Mouse (Mus musculus) hindbrain, postnatal 0 days (tissue): ENCODE measurements around the gene E130311K13Rik. TPM values are rescaled to one million over a fixed set of nuclear protein-coding genes. Genes with fewer than 3 reads are reported as not detected.

Experiments
- ATAC-seq: fragments of 200-750 bp; cut with Nextera tagmentation; 2 replicates; pipeline ENCODE4 v1.8.0; 2017; ENCODE audit warnings: mild to moderate bottlenecking, moderate TSS enrichment, moderate library complexity
- DNase-seq: peaks from one replicate; pipeline ENCODE4 v3.0.0-alpha.2; 2015; ENCODE audit warnings: low spot score
- H3K27ac ChIP-seq: fragments of 300-500 bp; sonication (generic); 2 replicates; pipeline ENCODE4 v1.5.1; 2014; ENCODE audit warnings: mild to moderate bottlenecking
- H3K27me3 ChIP-seq: fragments of 300-500 bp; sonication (generic); 2 replicates; pipeline ENCODE4 v1.6.1; 2014; ENCODE audit warnings: low read length, mixed read lengths; ENCODE audit not compliant: insufficient read depth
- H3K36me3 ChIP-seq: fragments of 300-500 bp; sonication (generic); 2 replicates; pipeline ENCODE4 v1.6.1; 2014; ENCODE audit warnings: low read length, mixed read lengths; ENCODE audit not compliant: insufficient read depth
- H3K4me1 ChIP-seq: fragments of 300-500 bp; sonication (generic); 2 replicates; pipeline ENCODE4 v1.6.1; 2014; ENCODE audit warnings: antibody characterized with exemption, low read length, mixed read lengths; ENCODE audit not compliant: insufficient read depth
- H3K4me2 ChIP-seq: fragments of 300-500 bp; sonication (generic); 2 replicates; pipeline ENCODE4 v1.6.1; 2014; ENCODE audit warnings: low read depth, mild to moderate bottlenecking, low read length, moderate library complexity, mixed read lengths
- H3K4me3 ChIP-seq: fragments of 300-500 bp; sonication (generic); 2 replicates; pipeline ENCODE4 v1.5.1; 2014; ENCODE audit warnings: low read length
- H3K9ac ChIP-seq: fragments of 300-500 bp; sonication (generic); replicated peaks from 2 replicates; pipeline ENCODE4 v1.6.1; 2014; ENCODE audit warnings: mild to moderate bottlenecking, low read length, moderate library complexity, mixed read lengths
- H3K9me3 ChIP-seq: fragments of 300-500 bp; sonication (generic); 2 replicates; pipeline ENCODE4 v1.6.1; 2016; ENCODE audit warnings: low read length, mixed read lengths
- CTCF ChIP-seq: IDR thresholded peaks from 2 replicates; pipeline ENCODE4 v1.5.1; 2016; ENCODE audit warnings: antibody characterized with exemption, control low read depth, low read depth
- WGBS: fragments of 180-500 bp; shearing (Covaris S2); extraction: QIAGEN DNeasy Blood & Tissue Kit; methylation state at CpG from one replicate; pipeline ENCODE4 v1.1.7; 2014; 5-methylcytosine and 5-hydroxymethylcytosine counted together
- polyA plus RNA-seq: library from polyadenylated mRNA; unstranded; fragments of >200 nt; fragmentation: Nextera tagmentation; extraction: Ambion mirVana; gene quantifications from 2 replicates; pipeline ENCODE4 v1.2.1, GENCODE M21; 2015
- total RNA-seq: library from RNA; depleted of rRNA; stranded (reverse); fragments of >200 nt; gene quantifications from 2 replicates; pipeline ENCODE4 v1.2.3, GENCODE M21; 2014

Gene E130311K13Rik
- total and polyA plus RNA-seq, 2 experiments from 2014 or later = 6.4 to 10.9 TPM

DNA sequence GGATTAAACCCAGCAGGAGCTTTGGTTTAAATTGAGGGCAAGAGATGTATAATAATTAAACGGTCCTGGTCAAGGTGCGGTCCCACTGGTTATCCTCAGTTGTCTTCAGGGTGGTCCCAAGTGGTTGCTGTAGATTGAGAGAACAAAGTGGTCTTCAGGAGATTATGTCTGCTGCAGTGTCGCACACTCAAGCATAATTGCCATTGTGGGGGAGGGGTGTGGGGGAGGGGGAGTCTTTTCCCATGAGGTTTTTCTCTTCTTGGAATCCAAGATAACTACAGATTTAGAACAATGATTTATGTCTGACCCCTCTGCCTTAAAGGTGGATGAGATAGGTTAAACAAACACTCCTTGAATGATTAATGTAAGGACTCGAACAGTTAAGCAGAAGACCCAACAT lies 19.0 kb downstream of the E130311K13Rik start:
- Histone ChIP-seq H3K4me1 (no peaks in the 10 kb centered on the region), H3K4me3 (no peak overlapping the region), H3K27me3 (no peaks in the 10 kb centered on the region), H3K9me3 (no peaks in the 10 kb centered on the region), H3K36me3 (no peaks in the 10 kb centered on the region), H3K4me2 (no peak overlapping the region), H3K9ac (no peak overlapping the region), H3K27ac (no peak overlapping the region)
- TF ChIP-seq CTCF = no peak
- no peak for DNase-seq
- WGBS = 87% methylated on average over 4 of the region's 4 CpGs
- ATAC-seq = no peak

DNA sequence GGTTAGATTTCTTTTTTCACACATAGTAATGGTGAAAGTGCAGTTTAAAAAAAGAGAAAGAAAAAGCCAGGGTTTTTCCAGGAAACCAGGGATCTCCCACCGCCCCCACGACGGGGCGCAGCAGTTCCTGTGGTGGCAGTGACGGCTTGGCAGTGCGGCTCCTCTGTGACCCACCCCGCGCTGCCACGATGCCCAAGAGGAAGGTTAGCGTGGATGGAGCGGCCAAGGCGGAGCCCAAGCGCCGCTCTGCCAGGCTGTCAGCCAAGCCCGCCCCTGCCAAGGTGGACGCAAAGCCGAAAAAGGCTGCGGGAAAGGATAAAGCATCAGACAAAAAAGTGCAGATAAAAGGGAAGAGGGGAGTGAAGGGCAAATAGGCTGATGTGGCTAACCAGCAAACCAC lies 24.0 kb downstream of the E130311K13Rik start:
- Histone ChIP-seq H3K4me1 (no peaks in the 10 kb centered on the region), H3K9me3 (no peaks in the 10 kb centered on the region), H3K27ac (no peak overlapping the region), H3K4me2 (peak overlapping the region; percentile 71), H3K36me3 (no peaks in the 10 kb centered on the region), H3K27me3 (no peaks in the 10 kb centered on the region), H3K4me3 (peak overlapping the region; percentile 42), H3K9ac (peak overlapping the region; percentile 45; the same call in 1 of the 2 replicates)
- under 1% methylated on average over 18 of the region's 18 CpGs for WGBS
- DNase-seq = peak; percentile 22
- TF ChIP-seq CTCF = no peak
- no peak for ATAC-seq

DNA sequence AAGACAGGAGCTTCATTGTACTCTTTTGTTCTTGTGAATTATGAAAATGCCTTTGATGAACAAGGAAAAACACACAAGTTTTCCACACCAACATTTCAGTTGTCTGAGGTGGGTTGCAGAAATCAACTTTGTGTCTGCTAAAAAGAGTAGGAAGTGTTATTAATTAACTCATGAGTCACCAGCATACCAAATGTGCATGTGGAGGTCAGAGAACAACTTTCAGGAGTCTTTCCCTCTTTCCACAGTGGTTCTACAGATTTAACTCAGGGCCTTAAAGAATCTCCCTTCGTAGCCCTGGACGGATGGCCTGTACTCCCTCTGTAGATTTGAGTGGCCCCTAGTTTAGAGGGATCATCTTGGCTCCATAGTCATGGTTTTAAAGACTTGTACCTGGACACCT lies 25.1 kb downstream of the E130311K13Rik start:
- 88% methylated on average over 2 of the region's 2 CpGs for WGBS
- ATAC-seq (no peak), DNase-seq (no peak)
- no peaks in the 10 kb centered on the region for H3K36me3 ChIP-seq
- no peak overlapping the region for H3K9ac ChIP-seq
- no peaks in the 10 kb centered on the region for H3K27me3 ChIP-seq
- H3K4me2 ChIP-seq = no peak overlapping the region
- H3K9me3 ChIP-seq = no peaks in the 10 kb centered on the region
- no peak overlapping the region for H3K27ac ChIP-seq
- TF ChIP-seq CTCF = no peak
- no peak overlapping the region for H3K4me3 ChIP-seq
- no peaks in the 10 kb centered on the region for H3K4me1 ChIP-seq

DNA sequence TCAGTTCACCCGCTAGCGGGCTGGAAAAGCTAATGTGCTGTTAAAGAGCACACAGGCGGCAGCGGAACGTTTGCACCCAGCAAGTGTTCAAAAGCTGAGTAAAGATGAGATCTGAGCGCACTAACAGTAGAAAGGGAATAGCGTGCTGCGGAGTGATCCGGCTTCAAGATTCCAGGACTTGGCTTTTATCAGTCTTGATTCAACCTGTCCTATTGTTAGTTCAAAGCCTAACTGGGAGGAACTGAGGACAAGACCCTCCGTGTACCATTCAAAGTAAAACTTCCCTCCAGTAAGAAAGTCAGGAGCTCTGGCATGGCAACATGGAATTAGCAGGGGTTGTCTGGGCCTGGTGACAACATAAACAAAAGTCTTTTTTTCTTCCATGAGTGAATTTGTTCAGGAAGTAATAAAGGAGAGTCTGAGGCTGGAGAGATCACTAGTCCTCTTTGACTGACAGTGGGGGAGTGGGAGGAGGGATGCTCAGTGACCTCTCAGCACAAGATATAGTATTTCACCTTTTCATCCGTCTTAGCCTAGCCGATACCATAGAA lies 29.2 kb downstream of the E130311K13Rik start:
- Histone ChIP-seq H3K36me3 (no peaks in the 10 kb centered on the region), H3K27ac (no peak overlapping the region), H3K9ac (no peak overlapping the region), H3K9me3 (no peaks in the 10 kb centered on the region), H3K27me3 (no peaks in the 10 kb centered on the region), H3K4me2 (peak overlapping the region; percentile 98), H3K4me1 (0 out of 2 replicates have a peak, but pooled peaks cover 6% of the 10 kb centered on the region), H3K4me3 (peak overlapping the region; percentile 85)
- peak; percentile 60 for DNase-seq
- WGBS = 2% methylated on average over 12 of the region's 12 CpGs
- TF ChIP-seq CTCF = no peak
- ATAC-seq = peak; percentile 15; the same call in 1 of the 2 replicates

DNA sequence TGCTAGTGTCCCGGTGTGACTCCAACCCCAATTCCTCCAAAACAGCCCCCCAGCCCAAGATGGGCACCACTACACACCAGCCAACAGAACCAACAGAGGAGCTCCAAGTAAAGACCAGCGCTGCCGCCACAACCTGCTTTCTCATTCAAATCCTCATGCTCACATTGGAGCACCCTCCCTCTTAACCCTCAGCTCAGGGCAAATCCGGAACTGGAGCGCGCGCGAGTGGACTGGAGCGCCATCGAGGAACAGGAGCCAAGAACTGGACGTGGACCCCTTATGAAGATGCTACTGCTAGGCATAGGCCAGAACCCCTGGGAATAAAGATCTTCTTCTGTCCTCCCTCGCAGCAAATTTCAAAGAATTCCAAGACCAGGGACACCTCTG lies 30.0 kb downstream of the E130311K13Rik start, which contains the start of gene Plch1:
Plch1 (minus strand) TSS at position 164 of the 387 bp plus-strand sequence.
- no peaks in the 10 kb centered on the region for H3K27me3 ChIP-seq
- no peaks in the 10 kb centered on the region for H3K9me3 ChIP-seq
- H3K36me3 ChIP-seq = no peaks in the 10 kb centered on the region
- H3K9ac ChIP-seq = peak within 1 kb of the TSS; percentile 67
- peak within 1 kb of the TSS; percentile 85 for H3K4me3 ChIP-seq
- ATAC-seq = peak; percentile 86
- no peak for TF ChIP-seq CTCF
- H3K27ac ChIP-seq = peak within 1 kb of the TSS; percentile 77
- under 1% methylated on average over 12 of the region's 12 CpGs for WGBS
- H3K4me2 ChIP-seq = peak within 1 kb of the TSS; percentile 98
- 0 out of 2 replicates have a peak, but pooled peaks cover 6% of the 10 kb centered on the region for H3K4me1 ChIP-seq
- peak; percentile 86 for DNase-seq

DNA sequence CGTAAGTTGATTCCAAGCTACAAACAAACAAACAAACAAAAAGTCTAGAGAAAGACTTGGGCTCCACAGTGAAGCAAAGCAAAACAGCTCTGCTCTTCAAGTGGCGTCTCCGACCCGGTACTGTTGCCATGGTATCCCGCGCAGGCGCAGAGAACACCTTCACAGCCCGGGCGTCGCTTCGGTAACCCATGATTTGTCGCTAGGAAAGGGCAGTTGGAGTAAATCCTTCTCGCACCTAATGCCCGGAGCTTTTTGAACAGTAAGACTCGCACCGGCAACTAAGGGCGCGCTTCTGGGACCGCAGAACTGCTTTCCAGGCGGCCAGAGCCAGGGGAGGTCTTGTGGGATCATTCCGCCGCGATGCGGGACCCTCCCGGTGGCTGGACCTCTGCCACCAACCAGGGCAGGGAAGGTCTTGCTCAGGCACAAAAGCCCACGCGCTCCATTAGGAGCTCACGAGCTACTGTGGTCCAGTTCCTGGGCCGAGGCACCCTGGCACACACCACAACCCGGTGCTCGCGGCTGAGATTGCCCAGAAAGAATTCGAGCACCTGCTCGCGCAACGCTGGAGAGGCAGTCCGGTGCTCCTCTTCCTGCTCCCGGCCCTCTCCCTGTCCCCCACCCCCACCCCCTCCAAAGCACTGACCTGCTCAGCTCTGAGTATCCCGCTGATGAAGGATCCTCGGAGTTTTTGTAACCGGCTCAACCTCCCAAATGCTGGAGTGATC lies 30.5 kb downstream of the E130311K13Rik start:
- H3K36me3 ChIP-seq = no peaks in the 10 kb centered on the region
- DNase-seq (peak; percentile 93), ATAC-seq (peak; percentile 91)
- H3K9ac ChIP-seq = peak overlapping the region; percentile 67
- no peaks in the 10 kb centered on the region for H3K9me3 ChIP-seq
- WGBS = under 1% methylated on average over 39 of the region's 41 CpGs
- no peak for TF ChIP-seq CTCF
- H3K27ac ChIP-seq = peak overlapping the region; percentile 77
- H3K4me2 ChIP-seq = peak overlapping the region; percentile 98
- H3K27me3 ChIP-seq = no peaks in the 10 kb centered on the region
- H3K4me3 ChIP-seq = peak overlapping the region; percentile 85
- 0 out of 2 replicates have a peak, but pooled peaks cover 6% of the 10 kb centered on the region for H3K4me1 ChIP-seq
